Mouse (Mus musculus): Measurements from ENCODE around the gene Vmn2r106.

DNA sequence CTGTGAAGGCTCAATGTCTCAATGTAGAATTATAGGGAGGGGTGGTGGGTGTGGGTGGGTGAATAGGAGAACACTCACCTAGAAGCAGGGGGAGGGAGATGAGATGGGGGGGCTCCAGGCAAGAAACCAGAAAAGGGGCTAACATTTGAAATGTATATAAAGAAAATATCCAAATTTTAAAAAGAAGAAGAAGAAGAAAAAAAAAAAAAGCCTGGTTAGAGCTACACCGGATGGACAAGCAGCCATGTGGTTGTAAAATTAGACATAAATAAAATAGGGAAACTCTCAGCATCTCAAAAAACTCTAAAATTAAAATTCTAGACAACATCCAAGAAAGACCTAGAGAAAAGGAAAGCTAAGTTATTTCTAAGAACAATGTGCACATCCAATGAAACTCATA lies 20.4 kb upstream of the Vmn2r106 start:
- TF ChIP-seq GATA1 (IDR thresholded peaks at IDR 0.05; ENCODE audit: borderline replicate concordance, low read length) (no peak), GATA2 (IDR thresholded peaks at IDR 0.05; ENCODE audit: borderline replicate concordance, low read depth, low read length) (no peak), CTCF (IDR thresholded peaks at IDR 0.05; ENCODE audit: low read depth, low read length) (no peak), TAL1 (conservative IDR thresholded peaks at IDR 0.05; ENCODE audit: low read depth, low read length) (no peak), POLR2AphosphoS5 (IDR thresholded peaks at IDR 0.05; ENCODE audit: insufficient replicate concordance, low read depth, low read length) (no peak)

All from G1E (cell line).